Mouse (Mus musculus) cerebellum, adult 11 months (tissue): ENCODE measurements around the gene Olfr294.

Experiments used
- DNase-seq: peaks from one replicate; pipeline ENCODE4 v3.0.0; 2022

The Olfr294 gene

GRCm38 (mm10) chr7:86616543-86616942 is at the start of gene Olfr294:
Gene Olfr294 (minus strand): TSS chr7:86616643.
- no peak for DNase-seq

- no peak for DNase-seq
Measured at GRCm38 (mm10) chr7:86648761-86649160, 32.3 kb upstream of the Olfr294 start, which contains the start of gene Olfr293. Gene Olfr293 (plus strand): TSS chr7:86649061.

DNA sequence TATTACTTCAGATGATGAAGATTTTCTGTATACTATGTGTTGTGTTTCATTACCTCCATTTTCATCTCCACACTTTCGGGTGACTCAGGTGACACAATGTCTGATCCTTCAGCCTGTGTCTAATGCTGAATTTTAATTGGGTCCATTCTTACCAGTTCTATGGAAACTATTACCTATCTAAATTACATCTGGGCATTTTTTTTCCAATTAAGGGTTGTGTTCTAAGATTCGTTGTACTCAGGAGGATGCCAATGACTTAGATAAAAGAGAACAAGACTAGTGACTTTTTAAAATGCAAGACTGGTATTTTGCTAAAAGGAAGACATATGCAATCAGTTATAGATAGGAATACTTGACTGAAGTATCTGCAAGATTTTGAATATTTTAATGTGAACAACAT is 32.9 kb downstream of the Olfr294 start, which contains the start of gene Olfr295:
Gene Olfr295, plus strand, starts transcription at position 301 of the 400 bp plus-strand sequence.
- DNase-seq = no peak
